Mouse (Mus musculus): ENCODE data around the gene Lyrm1. TPM values are rescaled to one million over a fixed set of nuclear protein-coding genes. Genes with fewer than 3 reads are reported as not detected.

Lyrm1 gene
- total RNA-seq, 2 experiments from 2014 or later: 9.0 to 10.6 TPM

GRCm38 (mm10) chr7:119875776-119876440, 19.8 kb upstream of the Lyrm1 start:
- intact Hi-C loops (cut with DNase I): no loop called here
- DNase-seq (ENCODE audit: extremely low spot score in 1 of 2, low spot score in 2 of 2): peak in 1 of 2 experiments; percentile 34

GRCm38 (mm10) chr7:119879171-119879570, 16.5 kb upstream of the Lyrm1 start:
- intact Hi-C loops (cut with DNase I): no loop called here

GRCm38 (mm10) chr7:119880345-119880744, 15.3 kb upstream of the Lyrm1 start:
- no peak for DNase-seq (ENCODE audit: extremely low spot score in 1 of 2, low spot score in 2 of 2)
- intact Hi-C loops (cut with DNase I): no loop called here

More at GRCm38 (mm10) chr7:119879171-119879570, 16.5 kb upstream of the Lyrm1 start:
- no peak for DNase-seq (ENCODE audit: extremely low spot score in 1 of 2, low spot score in 2 of 2)

- no peak for DNase-seq (ENCODE audit: extremely low spot score in 1 of 2, low spot score in 2 of 2)
- intact Hi-C loops (cut with DNase I): no loop called here
These were observed 14.4 kb upstream of the Lyrm1 start for GRCm38 (mm10) chr7:119881229-119881628.

- intact Hi-C loops (cut with DNase I): no loop called here
- no peak for DNase-seq (ENCODE audit: extremely low spot score in 1 of 2, low spot score in 2 of 2)
These were observed 7.8 kb upstream of the Lyrm1 start for GRCm38 (mm10) chr7:119887887-119888286.

- DNase-seq (ENCODE audit: extremely low spot score in 1 of 2, low spot score in 2 of 2): no peak
- intact Hi-C loops (cut with DNase I): no loop called here
These were observed 3.5 kb upstream of the Lyrm1 start for GRCm38 (mm10) chr7:119892198-119892597.

- intact Hi-C loops (cut with DNase I): no loop called here
- no peak for DNase-seq (ENCODE audit: extremely low spot score in 1 of 2, low spot score in 2 of 2)
These were observed 2.9 kb upstream of the Lyrm1 start for GRCm38 (mm10) chr7:119892742-119893141.

- peak in 1 of 2 experiments; percentile 26 for DNase-seq (ENCODE audit: extremely low spot score in 1 of 2, low spot score in 2 of 2)
- intact Hi-C loops (cut with DNase I): loop anchor here (5.0 kb wide), 1 partner anchor 33 kb away; no protein-coding TSS in a partner anchor
These were observed 680 bp upstream of the Lyrm1 start for GRCm38 (mm10) chr7:119894818-119895544.

- intact Hi-C loops (cut with DNase I): loop anchor here (5.0 kb wide), 1 partner anchor 35 kb away; no protein-coding TSS in a partner anchor
These were observed 2.0 kb downstream of the Lyrm1 start for GRCm38 (mm10) chr7:119897521-119898109.

GRCm38 (mm10) chr7:119898247-119898856, 2.7 kb downstream of the Lyrm1 start:
- DNase-seq (ENCODE audit: extremely low spot score in 1 of 2, low spot score in 2 of 2): no peak
- intact Hi-C loops (cut with DNase I): loop anchor here (5.0 kb wide), 1 partner anchor 36 kb away; no protein-coding TSS in a partner anchor

More at GRCm38 (mm10) chr7:119897521-119898109, 2.0 kb downstream of the Lyrm1 start:
- no peak for DNase-seq (ENCODE audit: extremely low spot score in 1 of 2, low spot score in 2 of 2)

- intact Hi-C loops (cut with DNase I): loop anchor here (5.0 kb wide), 1 partner anchor 37 kb away; no protein-coding TSS in a partner anchor
- DNase-seq (ENCODE audit: extremely low spot score in 1 of 2, low spot score in 2 of 2): no peak
These were observed 3.9 kb downstream of the Lyrm1 start for GRCm38 (mm10) chr7:119899386-119900057.

GRCm38 (mm10) chr7:119906523-119907215, 11.0 kb downstream of the Lyrm1 start:
- no peak for DNase-seq (ENCODE audit: extremely low spot score in 1 of 2, low spot score in 2 of 2)
- intact Hi-C loops (cut with DNase I): no loop called here

GRCm38 (mm10) chr7:119911727-119912126, 16.1 kb downstream of the Lyrm1 start:
- DNase-seq (ENCODE audit: extremely low spot score in 1 of 2, low spot score in 2 of 2): no peak
- intact Hi-C loops (cut with DNase I): no loop called here

- intact Hi-C loops (cut with DNase I): no loop called here
- DNase-seq (ENCODE audit: extremely low spot score in 1 of 2, low spot score in 2 of 2): no peak
These were observed 24.8 kb downstream of the Lyrm1 start for GRCm38 (mm10) chr7:119920457-119920856.

- intact Hi-C loops (cut with DNase I): no loop called here
- DNase-seq (ENCODE audit: extremely low spot score in 1 of 2, low spot score in 2 of 2): no peak
These were observed 25.4 kb downstream of the Lyrm1 start for GRCm38 (mm10) chr7:119921054-119921453.

- DNase-seq (ENCODE audit: extremely low spot score in 1 of 2, low spot score in 2 of 2): no peak
- intact Hi-C loops (cut with DNase I): no loop called here
These were observed 33.3 kb downstream of the Lyrm1 start for GRCm38 (mm10) chr7:119928783-119929440.

GRCm38 (mm10) chr7:119936321-119936720, 40.7 kb downstream of the Lyrm1 start:
- DNase-seq (ENCODE audit: extremely low spot score in 1 of 2, low spot score in 2 of 2): no peak
- intact Hi-C loops (cut with DNase I): no loop called here

- no peak for DNase-seq (ENCODE audit: extremely low spot score in 1 of 2, low spot score in 2 of 2)
- intact Hi-C loops (cut with DNase I): no loop called here
These were observed 41.4 kb downstream of the Lyrm1 start for GRCm38 (mm10) chr7:119937036-119937435.

All from left cerebral cortex, postnatal 10 days (tissue).